Mouse (Mus musculus) stomach, embryonic 16.5 days (tissue): ENCODE measurements around the gene Map4k4. TPM values are rescaled to one million over a fixed set of nuclear protein-coding genes. Genes with fewer than 3 reads are reported as not detected.

Experiments
- ATAC-seq: fragments of 200-750 bp; cut with Nextera tagmentation; 2 replicates; pipeline ENCODE4 v1.8.0; 2017; ENCODE audit warnings: moderate number of reproducible peaks, moderate TSS enrichment; ENCODE audit not compliant: insufficient read depth, low FRiP score
- H3K27ac ChIP-seq: fragments of 300-500 bp; sonication (generic); 2 replicates; pipeline ENCODE4 v1.5.1; 2014; ENCODE audit warnings: low read length
- H3K27me3 ChIP-seq: fragments of 300-500 bp; sonication (generic); 2 replicates; pipeline ENCODE4 v1.6.1; 2014; ENCODE audit warnings: low read length, control low read depth, mixed read lengths; ENCODE audit not compliant: control insufficient read depth, insufficient read depth
- H3K36me3 ChIP-seq: fragments of 300-500 bp; sonication (generic); 2 replicates; pipeline ENCODE4 v1.6.1; 2014; ENCODE audit warnings: low read length; ENCODE audit not compliant: control insufficient read depth, insufficient read depth
- H3K4me1 ChIP-seq: fragments of 300-500 bp; sonication (generic); 2 replicates; pipeline ENCODE4 v1.6.1; 2014; ENCODE audit warnings: low read length, control low read depth, mixed read lengths; ENCODE audit not compliant: control insufficient read depth, insufficient read depth
- H3K4me2 ChIP-seq: fragments of 300-500 bp; sonication (generic); 2 replicates; pipeline ENCODE4 v1.6.1; 2014; ENCODE audit warnings: low read depth, low read length, mixed read lengths
- H3K4me3 ChIP-seq: fragments of 300-500 bp; sonication (generic); replicated peaks from 2 replicates; pipeline ENCODE4 v1.5.1; 2014; ENCODE audit warnings: mild to moderate bottlenecking, low read length
- H3K9ac ChIP-seq: fragments of 300-500 bp; sonication (generic); 2 replicates; pipeline ENCODE4 v1.6.1; 2014; ENCODE audit warnings: low read length
- H3K9me3 ChIP-seq: fragments of 300-500 bp; sonication (generic); replicated peaks from 2 replicates; pipeline ENCODE4 v1.6.1; 2016; ENCODE audit warnings: low read length, control low read depth; ENCODE audit not compliant: control insufficient read depth
- WGBS: fragments of 180-500 bp; shearing (Covaris S2); extraction: QIAGEN DNeasy Blood & Tissue Kit; methylation state at CpG from one replicate; pipeline ENCODE4 v1.1.7; 2014; 5-methylcytosine and 5-hydroxymethylcytosine counted together
- polyA plus RNA-seq: library from polyadenylated mRNA; unstranded; fragments of >200 nt; fragmentation: Nextera tagmentation; extraction: Ambion mirVana; gene quantifications from 2 replicates; pipeline ENCODE4 v1.2.1, GENCODE M21; 2015

Map4k4 gene
- polyA plus RNA-seq, 1 experiment from 2014 or later = 15.3 TPM

- H3K4me3 ChIP-seq = no peak overlapping the region
- peaks cover 87% of the 10 kb centered on the region for H3K4me1 ChIP-seq
- no peaks in the 10 kb centered on the region for H3K9me3 ChIP-seq
- H3K4me2 ChIP-seq = no peak overlapping the region
- no peaks in the 10 kb centered on the region for H3K36me3 ChIP-seq
- peak overlapping the region; percentile 10; the same call in 1 of the 2 replicates for H3K27ac ChIP-seq
- no peaks in the 10 kb centered on the region for H3K27me3 ChIP-seq
- ATAC-seq = no peak
- WGBS = 62% methylated on average over 12 of the region's 12 CpGs
- no peak overlapping the region for H3K9ac ChIP-seq
These were observed 38.7 kb downstream of the Map4k4 start for GRCm38 (mm10) chr1:39939401-39939800.

- no peak overlapping the region for H3K4me2 ChIP-seq
- WGBS = 85% methylated on average over 2 of the region's 2 CpGs
- H3K27ac ChIP-seq = no peak overlapping the region; the same call in 1 of the 2 replicates
- H3K4me1 ChIP-seq = peaks cover 88% of the 10 kb centered on the region
- H3K36me3 ChIP-seq = no peaks in the 10 kb centered on the region
- no peak overlapping the region for H3K4me3 ChIP-seq
- no peak overlapping the region for H3K9ac ChIP-seq
- no peaks in the 10 kb centered on the region for H3K27me3 ChIP-seq
- no peaks in the 10 kb centered on the region for H3K9me3 ChIP-seq
- ATAC-seq = no peak
These were observed 39.6 kb downstream of the Map4k4 start for GRCm38 (mm10) chr1:39940342-39940741.

GRCm38 (mm10) chr1:39941237-39942179, 40.8 kb downstream of the Map4k4 start:
- peak; percentile 69 for ATAC-seq
- H3K4me3 ChIP-seq = no peak overlapping the region
- peaks cover 91% of the 10 kb centered on the region for H3K4me1 ChIP-seq
- H3K27me3 ChIP-seq = no peaks in the 10 kb centered on the region
- peak overlapping the region; percentile 76 for H3K27ac ChIP-seq
- H3K36me3 ChIP-seq = no peaks in the 10 kb centered on the region
- 0 out of 2 replicates have a peak overlapping the region, but pooled peaks have one; percentile 14 for H3K9ac ChIP-seq
- no peak overlapping the region; the same call in 1 of the 2 replicates for H3K4me2 ChIP-seq
- 52% methylated on average over 10 of the region's 10 CpGs for WGBS
- H3K9me3 ChIP-seq = no peaks in the 10 kb centered on the region

DNA sequence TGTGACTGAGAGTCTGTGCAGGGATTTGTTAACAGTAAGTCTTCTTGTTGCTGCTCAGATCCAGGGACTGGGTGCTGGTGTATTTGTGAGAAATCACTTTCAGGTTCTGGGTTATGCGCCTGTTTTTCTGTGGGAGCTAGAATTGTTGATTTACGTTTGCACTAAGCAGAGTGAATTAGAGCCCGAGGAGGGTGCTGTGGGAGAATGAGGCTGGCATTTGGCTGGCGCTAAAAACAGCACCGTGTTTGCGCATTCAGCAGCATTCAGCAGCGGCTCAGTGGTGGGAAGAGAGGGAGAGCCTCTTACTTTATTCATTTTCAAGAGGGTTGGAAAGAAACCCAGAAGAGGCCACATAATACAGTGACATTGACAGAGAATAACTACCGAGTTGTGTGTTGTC, 42.2 kb downstream of the Map4k4 start:
- 0 out of 2 replicates have a peak overlapping the region, but pooled peaks have one; percentile 25 for H3K9ac ChIP-seq
- ATAC-seq = no peak
- peaks cover 87% of the 10 kb centered on the region for H3K4me1 ChIP-seq
- peak overlapping the region; percentile 69; the same call in 1 of the 2 replicates for H3K27ac ChIP-seq
- no peak overlapping the region for H3K4me2 ChIP-seq
- 27% methylated on average over 8 of the region's 8 CpGs for WGBS
- H3K27me3 ChIP-seq = no peaks in the 10 kb centered on the region
- H3K36me3 ChIP-seq = no peaks in the 10 kb centered on the region
- H3K9me3 ChIP-seq = no peaks in the 10 kb centered on the region
- H3K4me3 ChIP-seq = no peak overlapping the region

- Histone ChIP-seq H3K4me2 (no peak overlapping the region), H3K27ac (peak overlapping the region; percentile 44; the same call in 1 of the 2 replicates)
These were observed 43.7 kb downstream of the Map4k4 start for GRCm38 (mm10) chr1:39944306-39944971.

DNA sequence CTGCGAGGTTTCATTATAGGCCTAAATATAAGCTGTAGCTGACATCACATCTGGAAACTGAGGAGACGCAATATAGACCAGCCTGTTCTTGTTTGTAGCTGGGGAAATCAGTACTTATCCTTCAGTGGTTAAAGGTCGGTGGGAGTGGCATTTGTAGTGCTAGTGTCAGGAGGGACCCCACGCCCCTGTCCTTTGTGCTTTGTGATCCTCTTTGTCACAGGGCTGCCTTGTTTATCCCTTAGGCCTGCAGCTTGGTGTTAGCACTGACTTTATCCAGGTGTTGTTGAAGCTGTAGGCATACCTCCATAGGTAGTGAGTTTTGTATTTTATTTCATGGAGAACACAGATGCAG, 44.2 kb downstream of the Map4k4 start:
- peaks cover 86% of the 10 kb centered on the region for H3K4me1 ChIP-seq
- H3K36me3 ChIP-seq = no peaks in the 10 kb centered on the region
- H3K9ac ChIP-seq = no peak overlapping the region
- no peak for ATAC-seq
- no peak overlapping the region for H3K4me2 ChIP-seq
- H3K27me3 ChIP-seq = no peaks in the 10 kb centered on the region
- 38% methylated on average over 4 of the region's 4 CpGs for WGBS
- H3K27ac ChIP-seq = no peak overlapping the region
- H3K4me3 ChIP-seq = no peak overlapping the region
- H3K9me3 ChIP-seq = no peaks in the 10 kb centered on the region

More at GRCm38 (mm10) chr1:39944306-39944971, 43.7 kb downstream of the Map4k4 start:
- H3K4me1 ChIP-seq = peaks cover 86% of the 10 kb centered on the region
- no peak overlapping the region for H3K9ac ChIP-seq
- H3K36me3 ChIP-seq = no peaks in the 10 kb centered on the region
- ATAC-seq = no peak
- no peaks in the 10 kb centered on the region for H3K9me3 ChIP-seq
- 58% methylated on average over 5 of the region's 5 CpGs for WGBS
- H3K27me3 ChIP-seq = no peaks in the 10 kb centered on the region
- no peak overlapping the region for H3K4me3 ChIP-seq

GRCm38 (mm10) chr1:39946391-39946790, 45.7 kb downstream of the Map4k4 start:
- no peak overlapping the region for H3K4me3 ChIP-seq
- 71% methylated on average over 4 of the region's 4 CpGs for WGBS
- no peaks in the 10 kb centered on the region for H3K36me3 ChIP-seq
- no peak overlapping the region for H3K27ac ChIP-seq
- H3K4me2 ChIP-seq = no peak overlapping the region
- H3K9me3 ChIP-seq = no peaks in the 10 kb centered on the region
- H3K4me1 ChIP-seq = peaks cover 84% of the 10 kb centered on the region
- H3K27me3 ChIP-seq = no peaks in the 10 kb centered on the region
- no peak for ATAC-seq
- no peak overlapping the region for H3K9ac ChIP-seq

DNA sequence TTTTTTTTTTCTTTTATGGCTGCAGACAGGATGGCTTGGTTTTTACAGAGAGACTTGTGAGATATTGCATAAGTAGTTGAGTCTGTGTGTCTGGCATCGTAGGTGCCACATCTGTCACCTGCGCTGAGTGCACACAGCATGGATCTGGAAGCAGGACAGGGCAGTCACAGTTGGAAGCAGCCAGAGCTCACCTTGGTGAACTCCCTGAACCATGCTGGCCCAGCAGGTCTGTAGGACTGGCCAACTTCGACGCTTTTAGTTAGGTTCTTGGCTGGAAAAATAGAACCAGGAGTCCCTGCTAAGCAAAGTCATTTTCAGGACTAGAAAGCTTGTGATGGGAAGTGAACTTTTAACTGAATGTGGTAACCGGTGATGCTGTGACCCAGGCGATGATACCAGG, 46.5 kb downstream of the Map4k4 start:
- Histone ChIP-seq H3K9me3 (no peaks in the 10 kb centered on the region), H3K4me1 (peaks cover 81% of the 10 kb centered on the region), H3K9ac (no peak overlapping the region), H3K27ac (0 out of 2 replicates have a peak overlapping the region, but pooled peaks have one; percentile 29), H3K27me3 (no peaks in the 10 kb centered on the region), H3K36me3 (no peaks in the 10 kb centered on the region), H3K4me3 (no peak overlapping the region), H3K4me2 (no peak overlapping the region)
- no peak for ATAC-seq
- 71% methylated on average over 6 of the region's 6 CpGs for WGBS
